Mouse (Mus musculus) kidney, postnatal 0 days (tissue): ENCODE results near the gene Uap1l1. TPM values are rescaled to one million over a fixed set of nuclear protein-coding genes. Genes with fewer than 3 reads are reported as not detected.

Experiments used
- ATAC-seq: fragments of 200-750 bp; cut with Nextera tagmentation; replicated peaks from 2 replicates; pipeline ENCODE4 v1.8.0; 2017; ENCODE audit warnings: low read depth, moderate number of reproducible peaks, moderate TSS enrichment, moderate library complexity; ENCODE audit not compliant: low FRiP score
- DNase-seq: peaks from one replicate; pipeline ENCODE4 v3.0.0-alpha.2; 2016; ENCODE audit warnings: low spot score
- H3K27ac ChIP-seq: fragments of 300-500 bp; sonication (generic); 2 replicates; pipeline ENCODE4 v1.5.1; 2014; ENCODE audit warnings: mild to moderate bottlenecking
- H3K27me3 ChIP-seq: fragments of 300-500 bp; sonication (generic); 2 replicates; pipeline ENCODE4 v1.6.1; 2014; ENCODE audit warnings: low read length, mixed read lengths; ENCODE audit not compliant: insufficient read depth
- H3K36me3 ChIP-seq: fragments of 300-500 bp; sonication (generic); 2 replicates; pipeline ENCODE4 v1.6.1; 2014; ENCODE audit warnings: low read length, mixed read lengths; ENCODE audit not compliant: insufficient read depth
- H3K4me1 ChIP-seq: fragments of 300-500 bp; sonication (generic); replicated peaks from 2 replicates; pipeline ENCODE4 v1.6.1; 2014; ENCODE audit warnings: antibody characterized with exemption, low read length, mixed read lengths; ENCODE audit not compliant: insufficient read depth
- H3K4me2 ChIP-seq: fragments of 300-500 bp; sonication (generic); 2 replicates; pipeline ENCODE4 v1.6.1; 2014; ENCODE audit warnings: mild to moderate bottlenecking, low read length, moderate library complexity, mixed read lengths
- H3K4me3 ChIP-seq: fragments of 300-500 bp; sonication (generic); replicated peaks from 2 replicates; pipeline ENCODE4 v1.5.1; 2014; ENCODE audit warnings: low read depth, low read length
- H3K9ac ChIP-seq: fragments of 300-500 bp; sonication (generic); 2 replicates; pipeline ENCODE4 v1.6.1; 2014; ENCODE audit warnings: low read depth, low read length
- H3K9me3 ChIP-seq: fragments of 300-500 bp; sonication (generic); replicated peaks from 2 replicates; pipeline ENCODE4 v1.6.1; 2016; ENCODE audit warnings: low read length, inconsistent platforms, mixed read lengths
- CTCF ChIP-seq: IDR thresholded peaks from 2 replicates; pipeline ENCODE4 v1.5.1; 2016; ENCODE audit warnings: antibody characterized with exemption, low read depth, mild to moderate bottlenecking, moderate library complexity
- WGBS: fragments of 180-500 bp; shearing (Covaris S2); extraction: QIAGEN DNeasy Blood & Tissue Kit; methylation state at CpG from one replicate; pipeline ENCODE4 v1.1.7; 2014; 5-methylcytosine and 5-hydroxymethylcytosine counted together
- polyA plus RNA-seq: library from polyadenylated mRNA; unstranded; fragments of >200 nt; fragmentation: Nextera tagmentation; extraction: Ambion mirVana; gene quantifications from 2 replicates; pipeline ENCODE4 v1.2.1, GENCODE M21; 2015

Gene Uap1l1
- polyA plus RNA-seq, 1 experiment from 2014 or later = 80.5 TPM

DNA sequence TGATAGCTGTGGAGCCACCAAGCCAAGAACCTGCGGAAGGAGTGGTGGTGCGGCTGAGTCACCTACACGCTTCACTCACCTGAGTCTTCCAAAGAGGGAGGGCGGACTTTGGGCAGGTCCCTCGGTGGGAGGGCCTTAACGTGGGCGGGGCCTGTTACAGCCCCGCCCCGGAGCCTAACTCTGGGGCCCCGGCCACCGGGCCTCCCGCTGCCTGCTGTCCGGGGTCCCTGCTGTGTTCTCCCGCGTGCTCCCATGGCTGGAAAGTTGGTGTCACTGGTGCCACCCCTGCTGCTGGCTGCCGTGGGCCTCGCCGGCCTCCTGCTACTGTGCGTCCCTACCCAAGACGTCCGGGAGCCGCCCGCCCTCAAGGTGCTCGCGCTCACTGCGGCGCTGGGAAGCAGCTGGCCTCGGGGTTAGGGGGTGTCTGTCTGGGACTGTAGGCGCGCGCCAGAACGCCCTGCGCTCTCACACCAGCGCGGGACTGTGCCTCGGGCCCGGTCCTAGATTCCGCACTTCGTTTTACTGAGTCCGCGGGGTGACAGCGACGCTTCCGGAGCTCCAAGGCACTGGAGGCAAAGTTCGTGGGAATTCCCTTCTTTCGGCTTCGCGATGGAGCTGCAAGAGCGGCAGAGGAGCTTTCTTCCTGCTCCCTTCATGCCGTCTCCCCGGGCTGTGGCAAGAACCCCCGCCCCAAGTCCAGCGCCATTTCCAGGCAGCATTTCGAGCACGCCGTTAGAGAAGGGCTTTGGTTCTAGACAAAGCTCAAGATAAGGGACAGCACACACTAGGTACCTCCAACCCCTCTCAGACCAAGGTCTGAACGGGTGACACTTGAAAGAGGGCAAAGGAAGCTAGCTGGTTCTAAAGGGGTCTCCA lies 30.5 kb upstream of the Uap1l1 start, which contains the start of gene Entpd2:
Gene Entpd2, plus strand, starts transcription at position 154 of the 876 bp plus-strand sequence.
- whole genome bisulfite sequencing = 1% methylated on average over 57 of the region's 57 CpGs
- Histone ChIP-seq H3K27me3 (0 out of 2 replicates have a peak, but pooled peaks cover 8% of the 10 kb centered on the region), H3K9me3 (no peaks in the 10 kb centered on the region), H3K4me3 (peak within 1 kb of the TSS; percentile 42), H3K4me2 (peak within 1 kb of the TSS; percentile 80), H3K9ac (peak within 1 kb of the TSS; percentile 63), H3K4me1 (0 out of 2 replicates have a peak, but pooled peaks cover 9% of the 10 kb centered on the region), H3K27ac (no peak within 1 kb of the TSS), H3K36me3 (no peaks in the 10 kb centered on the region)
- ATAC-seq = peak; percentile 72
- TF ChIP-seq CTCF = 0 out of 2 replicates have a peak, but pooled peaks have one; percentile 16
- peak; percentile 68 for DNase-seq

DNA sequence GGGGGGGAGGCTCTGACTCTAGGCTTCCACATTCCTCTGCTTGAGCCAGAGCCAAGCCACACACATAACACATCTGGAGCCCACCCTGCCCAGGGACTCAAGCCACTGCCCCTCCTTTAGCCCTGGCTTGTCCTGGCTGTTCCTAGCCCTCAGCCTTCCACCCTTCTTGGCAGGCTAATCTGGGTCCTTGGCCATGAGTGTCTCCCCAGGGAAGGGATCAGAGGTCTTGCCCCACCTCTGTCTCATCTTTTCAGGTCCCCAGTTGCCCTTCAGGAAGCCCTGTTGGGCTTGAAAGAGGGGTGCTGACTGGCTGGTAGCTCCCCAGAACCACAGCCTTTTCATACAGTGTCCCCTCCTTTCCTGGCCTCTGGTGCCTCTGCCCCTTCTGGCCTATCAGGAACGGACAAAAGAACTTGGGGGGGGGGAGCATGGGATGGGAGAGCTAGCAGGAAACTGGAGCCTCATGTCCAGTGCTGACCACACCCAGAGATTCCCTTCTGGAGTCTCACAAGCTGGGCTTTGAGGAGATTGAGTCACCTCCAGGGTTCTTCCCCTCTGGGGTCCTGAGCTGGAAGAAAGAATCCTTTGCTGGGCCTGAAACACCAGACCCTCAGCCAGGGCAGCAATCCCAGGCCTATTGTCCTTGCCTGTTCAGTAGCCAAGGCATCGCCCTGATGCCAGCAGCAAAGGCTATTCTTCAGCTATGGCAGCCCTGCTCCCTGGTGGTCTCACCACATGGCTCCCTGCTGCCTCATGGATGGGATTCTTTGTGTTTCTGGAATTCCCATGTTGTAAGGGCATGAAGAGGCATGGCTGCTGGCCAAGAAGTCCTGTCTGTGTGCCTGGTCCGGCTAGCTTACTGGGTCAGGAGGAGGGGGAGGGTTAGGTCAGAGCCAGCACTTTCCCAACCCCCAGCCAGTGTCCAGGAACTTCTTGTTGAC lies 29.1 kb upstream of the Uap1l1 start:
- H3K4me3 ChIP-seq = no peak overlapping the region
- no peaks in the 10 kb centered on the region for H3K36me3 ChIP-seq
- 36% methylated on average over 3 of the region's 3 CpGs for WGBS
- no peak overlapping the region for H3K9ac ChIP-seq
- no peak for TF ChIP-seq CTCF
- H3K9me3 ChIP-seq = no peaks in the 10 kb centered on the region
- H3K27ac ChIP-seq = no peak overlapping the region
- 0 out of 2 replicates have a peak, but pooled peaks cover 4% of the 10 kb centered on the region for H3K27me3 ChIP-seq
- no peak overlapping the region for H3K4me2 ChIP-seq
- peak; percentile 64 for DNase-seq
- ATAC-seq = no peak
- 0 out of 2 replicates have a peak, but pooled peaks cover 4% of the 10 kb centered on the region for H3K4me1 ChIP-seq

DNA sequence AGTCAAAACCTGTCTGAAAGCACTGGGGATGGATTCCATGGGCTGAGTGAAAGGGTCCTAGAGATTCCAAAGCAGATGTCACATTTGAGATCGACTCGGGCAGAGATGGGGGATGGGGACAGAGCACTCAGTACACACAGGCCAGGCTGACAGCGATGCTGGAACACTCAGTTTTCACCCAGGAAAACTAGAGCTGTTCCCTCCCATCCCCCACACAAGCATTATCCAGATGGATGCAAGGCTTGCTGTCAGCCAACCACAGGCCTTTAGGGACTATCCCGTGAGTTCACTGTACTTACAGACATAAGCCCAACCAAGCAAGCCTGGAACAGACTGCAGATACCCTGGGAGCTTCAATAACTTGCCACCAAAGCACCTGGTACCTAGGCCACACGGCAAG lies 25.8 kb upstream of the Uap1l1 start:
- no peak overlapping the region for H3K9ac ChIP-seq

DNA sequence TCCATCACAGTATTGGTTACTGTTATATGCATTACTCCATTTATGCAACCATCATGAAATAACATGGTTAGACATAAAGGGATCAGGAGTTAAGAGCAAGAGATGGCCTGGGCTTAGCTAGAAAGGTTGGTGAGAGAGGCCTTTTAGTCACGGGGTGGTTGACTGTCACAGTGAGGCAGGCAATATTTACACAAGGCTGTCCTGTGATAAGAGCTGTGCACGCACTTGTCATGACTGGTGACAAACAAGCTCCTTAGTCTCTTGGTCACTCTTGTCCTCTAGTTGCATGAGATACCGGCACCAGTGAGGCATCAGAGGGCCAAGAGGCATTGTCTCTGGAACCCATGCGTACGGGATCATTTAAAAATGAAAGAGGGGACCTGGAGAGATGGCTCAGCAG lies 19.0 kb upstream of the Uap1l1 start:
- ATAC-seq = no peak

More for the DNA sequence above, 25.8 kb upstream of the Uap1l1 start:
- no peaks in the 10 kb centered on the region for H3K36me3 ChIP-seq
- no peak for TF ChIP-seq CTCF
- H3K4me1 ChIP-seq = 0 out of 2 replicates have a peak, but pooled peaks cover 4% of the 10 kb centered on the region
- no peak overlapping the region for H3K4me2 ChIP-seq
- ATAC-seq (no peak), DNase-seq (no peak)
- 69% methylated on average over 5 of the region's 5 CpGs for WGBS
- no peak overlapping the region for H3K27ac ChIP-seq
- H3K9me3 ChIP-seq = no peaks in the 10 kb centered on the region
- no peak overlapping the region for H3K4me3 ChIP-seq
- no peaks in the 10 kb centered on the region for H3K27me3 ChIP-seq

DNA sequence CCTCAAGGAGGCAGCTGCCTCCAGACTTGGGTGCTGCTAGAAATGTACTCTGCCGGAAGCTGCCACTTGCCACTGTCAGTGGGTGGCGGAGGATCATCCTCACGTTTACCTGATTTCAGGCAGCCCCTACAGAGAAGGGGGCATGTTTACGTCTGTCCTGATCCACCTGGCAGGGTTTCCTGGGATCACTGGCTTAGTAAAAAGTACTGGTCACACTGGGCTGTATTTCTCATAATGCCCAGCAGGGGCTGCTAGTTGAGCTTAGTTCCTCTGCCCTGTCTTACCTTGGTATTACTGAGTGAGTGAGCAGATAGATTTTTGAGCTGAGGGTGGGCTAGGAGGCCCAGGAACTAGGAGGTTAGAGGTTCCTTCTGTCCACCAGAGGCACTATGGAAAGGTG lies 11.1 kb upstream of the Uap1l1 start:
- DNase-seq (peak; percentile 77), ATAC-seq (no peak)
- whole genome bisulfite sequencing = 58% methylated on average over 4 of the region's 4 CpGs
- H3K36me3 ChIP-seq = no peaks in the 10 kb centered on the region
- no peak overlapping the region for H3K4me3 ChIP-seq
- no peaks in the 10 kb centered on the region for H3K9me3 ChIP-seq
- no peaks in the 10 kb centered on the region for H3K27me3 ChIP-seq
- TF ChIP-seq CTCF = peak; percentile 82
- H3K4me1 ChIP-seq = peaks cover 12% of the 10 kb centered on the region
- no peak overlapping the region for H3K27ac ChIP-seq
- H3K9ac ChIP-seq = no peak overlapping the region
- no peak overlapping the region for H3K4me2 ChIP-seq

More for the DNA sequence above, 19.0 kb upstream of the Uap1l1 start:
- DNase-seq = no peak
- no peak overlapping the region for H3K4me2 ChIP-seq
- no peak for TF ChIP-seq CTCF
- no peaks in the 10 kb centered on the region for H3K4me1 ChIP-seq
- H3K36me3 ChIP-seq = no peaks in the 10 kb centered on the region
- H3K27me3 ChIP-seq = no peaks in the 10 kb centered on the region
- no peak overlapping the region for H3K9ac ChIP-seq
- WGBS = 79% methylated on average over 5 of the region's 5 CpGs
- no peak overlapping the region for H3K27ac ChIP-seq
- H3K9me3 ChIP-seq = no peaks in the 10 kb centered on the region
- no peak overlapping the region for H3K4me3 ChIP-seq

DNA sequence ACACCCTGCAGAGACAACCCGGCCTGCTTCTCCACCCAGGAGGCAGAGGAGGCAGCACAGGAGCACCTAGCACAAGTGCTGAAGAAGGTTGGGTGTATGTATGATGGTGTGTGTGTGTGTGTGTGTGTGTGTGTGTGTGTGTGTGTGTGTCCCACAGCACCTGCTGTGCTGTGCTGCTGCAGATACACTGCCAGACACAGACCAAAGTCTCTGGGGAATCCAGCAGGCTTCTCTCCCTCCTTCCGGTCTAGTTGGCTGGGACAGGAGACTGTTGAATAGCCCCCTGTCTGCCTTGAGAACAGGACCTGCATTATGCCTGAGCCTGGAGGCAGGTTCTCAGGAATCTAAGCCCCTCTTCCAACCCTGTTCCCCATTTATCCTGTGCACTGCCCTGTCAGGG lies 7.9 kb upstream of the Uap1l1 start:
- Histone ChIP-seq H3K4me2 (peak overlapping the region; percentile 98), H3K27me3 (no peaks in the 10 kb centered on the region), H3K4me3 (peak overlapping the region; percentile 66), H3K9ac (peak overlapping the region; percentile 61; the same call in 1 of the 2 replicates), H3K4me1 (peaks cover 12% of the 10 kb centered on the region), H3K9me3 (no peaks in the 10 kb centered on the region), H3K27ac (no peak overlapping the region), H3K36me3 (no peaks in the 10 kb centered on the region)
- DNase-seq (no peak), ATAC-seq (no peak)
- no peak for TF ChIP-seq CTCF
- WGBS = 33% methylated on average over 2 of the region's 2 CpGs
